Mouse (Mus musculus) erythroid progenitor cell, adult 5-6 weeks (primary cell): ENCODE measurements around the gene Abracl. TPM values are rescaled to one million over a fixed set of nuclear protein-coding genes. Genes with fewer than 3 reads are reported as not detected.

Experiments used
- total RNA-seq, 2 experiments: library from RNA; stranded (forward) in 1 of 2; stranded (reverse) in 1 of 2; fragments of 150-400 nt in 1 of 2; fragments of 186-747, 209-891 nt in 1 of 2; gene quantifications; 2 replicates each; pipeline versions ENCODE4 v1.2.3 to v1.2.4; 2015 to 2017; ENCODE audit warnings: low replicate concordance in 2 of 2

The Abracl gene
- total RNA-seq, 2 experiments from 2014 or later, result 18.2 to 56.2 TPM

Other genes with a start within 250 kb of the Abracl start
- gene Txlnb, start 227.1 kb downstream of the Abracl start, total RNA-seq (2015; ENCODE audit: low replicate concordance), result not detected in 2 replicates
- gene Txlnb, start 227.1 kb downstream of the Abracl start, total RNA-seq (2017; ENCODE audit: low replicate concordance), result not detected in 2 replicates
- gene Heca, start 75.2 kb downstream of the Abracl start, total RNA-seq (2015; ENCODE audit: low replicate concordance), result 7.5 and 9.7 TPM in 2 replicates
- 8.5 and 13.3 TPM in 2 replicates for gene Heca, start 75.2 kb downstream of the Abracl start, total RNA-seq (2017; ENCODE audit: low replicate concordance)
- gene Reps1, start 32.6 kb upstream of the Abracl start, total RNA-seq (2015; ENCODE audit: low replicate concordance), result 12.3 and 18.0 TPM in 2 replicates
- 14.3 and 16.3 TPM in 2 replicates for gene Reps1, start 32.6 kb upstream of the Abracl start, total RNA-seq (2017; ENCODE audit: low replicate concordance)
- not detected in 2 replicates for gene Ect2l, start 187.6 kb upstream of the Abracl start, total RNA-seq (2015; ENCODE audit: low replicate concordance)
- not detected in 2 replicates for gene Ect2l, start 187.6 kb upstream of the Abracl start, total RNA-seq (2017; ENCODE audit: low replicate concordance)
- gene Ccdc28a, start 211.7 kb upstream of the Abracl start, total RNA-seq (2015; ENCODE audit: low replicate concordance), result 8.8 and 11.2 TPM in 2 replicates
- 2.2 and 6.9 TPM in 2 replicates for gene Ccdc28a, start 211.7 kb upstream of the Abracl start, total RNA-seq (2017; ENCODE audit: low replicate concordance)